Mouse (Mus musculus): ENCODE measurements around the gene Stk11ip. TPM values are rescaled to one million over a fixed set of nuclear protein-coding genes. Genes with fewer than 3 reads are reported as not detected.

Gene Stk11ip
- total and polyA plus RNA-seq, 3 experiments, result 16.0 to 36.9 (median 17.3) TPM

DNA sequence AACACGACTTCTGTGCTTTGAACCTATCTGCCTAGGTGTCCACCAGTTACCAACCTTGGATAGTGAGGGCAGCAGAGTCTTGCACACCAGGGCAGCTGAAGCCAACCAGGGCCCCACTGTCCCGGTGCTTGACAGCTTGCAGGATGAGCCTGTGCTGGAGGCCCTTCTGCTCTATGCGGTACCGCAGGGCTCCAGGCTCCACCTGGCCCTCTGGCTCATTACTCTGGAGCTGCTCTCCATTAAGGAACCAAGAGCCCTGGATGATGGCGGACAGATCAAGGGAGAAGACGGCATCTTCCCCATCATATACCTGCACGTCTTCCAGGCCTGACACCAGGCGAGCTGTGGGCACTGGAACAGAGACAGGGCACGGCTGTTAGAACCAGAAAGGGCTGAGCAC is 19.4 kb upstream of the Stk11ip start:
- no peak overlapping the region for H3K4me2 ChIP-seq (ENCODE audit: insufficient read depth, low read depth, poor library complexity, severe bottlenecking)

DNA sequence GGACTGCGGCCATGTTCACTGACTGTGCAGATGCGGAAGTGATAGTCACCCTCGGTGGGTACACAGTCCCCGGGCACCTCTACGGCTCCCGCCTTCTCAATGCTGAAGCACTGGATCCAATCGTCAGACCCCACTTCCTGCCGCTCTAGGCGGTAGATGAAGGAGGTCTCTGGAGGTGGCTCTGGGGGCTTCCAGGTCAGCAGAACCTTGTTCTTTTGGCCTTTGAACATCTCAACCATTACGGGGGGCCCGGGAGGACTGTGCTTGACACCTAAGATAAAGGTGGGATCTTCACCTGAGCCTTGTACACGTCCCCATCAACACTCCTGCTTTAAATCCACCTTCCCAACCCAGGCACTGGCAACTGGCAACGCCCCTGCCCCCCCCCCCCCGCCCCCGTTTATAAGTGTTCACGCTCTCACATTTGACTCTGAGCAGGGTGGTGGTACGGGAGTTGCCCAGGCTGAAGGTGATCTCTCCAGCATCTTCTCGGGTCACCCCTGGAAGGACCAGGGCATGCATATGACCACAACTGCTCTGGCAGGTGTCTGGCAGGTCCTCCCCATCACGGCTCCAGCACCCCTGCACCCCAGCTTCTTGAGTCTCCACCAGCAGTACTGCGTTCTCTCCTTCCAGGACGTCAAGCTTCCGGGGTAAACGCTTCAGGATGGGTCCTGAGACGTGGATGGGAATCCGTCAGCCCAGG is 18.2 kb upstream of the Stk11ip start:
- DNase-seq (ENCODE audit: extremely low read depth), result no peak
- dilution Hi-C loops (cut with MboI; ENCODE audit: extremely low pct_ligation_motif_present, extremely low pct_unique_long_range_greater_than_20kb, low sequenced_read_pairs) (no loop called here), in situ Hi-C loops (cut with MboI; ENCODE audit: low pct_ligation_motif_present, low pct_unique_long_range_greater_than_20kb, low sequenced_read_pairs) (no loop called here)
- H3K27me3 ChIP-seq (replicated peaks), result peaks cover 23% of the 10 kb centered on the region
- H3K4me3 ChIP-seq (replicated peaks in 1 of 3; ENCODE audit: low read depth in 2 of 3, low read length in 2 of 3, poor library complexity in 1 of 3), result no peak overlapping the region
- no peak for TF ChIP-seq IRF4 (IDR thresholded peaks at IDR 0.05; ENCODE audit: low read depth, low read length)
- no peak for TF ChIP-seq UBTF (IDR thresholded peaks at IDR 0.05; ENCODE audit: low read depth, low read length)
- TF ChIP-seq MAFK (IDR thresholded peaks at IDR 0.05; ENCODE audit: insufficient replicate concordance, low read length), result no peak
- TF ChIP-seq KAT2A (IDR thresholded peaks at IDR 0.05; ENCODE audit: insufficient replicate concordance, low read length), result no peak
- no peak for TF ChIP-seq ZMIZ1 (IDR thresholded peaks at IDR 0.05; ENCODE audit: low read depth, low read length)
- TF ChIP-seq RCOR1 (conservative IDR thresholded peaks at IDR 0.05; ENCODE audit: low read depth, low read length), result no peak
- TF ChIP-seq USF2 (conservative IDR thresholded peaks at IDR 0.05; ENCODE audit: low read depth, low read length), result no peak
- TF ChIP-seq TBP (conservative IDR thresholded peaks at IDR 0.05; ENCODE audit: low read depth, low read length), result no peak
- TF ChIP-seq SIN3A (IDR thresholded peaks at IDR 0.05; ENCODE audit: low read length), result no peak
- no peak for TF ChIP-seq SMC3 (IDR thresholded peaks at IDR 0.05; ENCODE audit: low read depth, low read length)
- TF ChIP-seq E2F4 (IDR thresholded peaks at IDR 0.05; ENCODE audit: insufficient replicate concordance, low read depth, low read length), result no peak
- TF ChIP-seq ZKSCAN1 (IDR thresholded peaks at IDR 0.05; ENCODE audit: borderline replicate concordance, low read depth, low read length), result no peak
- TF ChIP-seq JUND (conservative IDR thresholded peaks at IDR 0.05; ENCODE audit: low read depth, low read length), result no peak
- no peak for TF ChIP-seq MYC (IDR thresholded peaks at IDR 0.05; ENCODE audit: low read depth, low read length)
- TF ChIP-seq ZC3H11A (IDR thresholded peaks at IDR 0.05; ENCODE audit: low read depth, low read length), result no peak
- TF ChIP-seq PAX5 (IDR thresholded peaks at IDR 0.05; ENCODE audit: low read length), result no peak
- no peak for TF ChIP-seq POLR2AphosphoS2 (IDR thresholded peaks at IDR 0.05; ENCODE audit: low read depth, low read length)
- no peak for TF ChIP-seq MXI1 (IDR thresholded peaks at IDR 0.05; ENCODE audit: low read depth, low read length)
- no peak for TF ChIP-seq MAZ (IDR thresholded peaks at IDR 0.05; ENCODE audit: low read depth, low read length)
- TF ChIP-seq NELFE (IDR thresholded peaks at IDR 0.05; ENCODE audit: low read depth, low read length), result no peak
- H3K79me2 ChIP-seq (replicated peaks; ENCODE audit: control insufficient read depth, extremely low read depth, insufficient read depth, poor library complexity, severe bottlenecking), result no peaks in the 10 kb centered on the region
- no peaks in the 10 kb centered on the region for H3K36me3 ChIP-seq (replicated peaks in 1 of 2; ENCODE audit: control insufficient read depth in 1 of 2, insufficient read depth in 1 of 2, low read length in 1 of 2)
- H3K9ac ChIP-seq (ENCODE audit: insufficient read depth, low read depth), result no peak overlapping the region
- H3K4me1 ChIP-seq (ENCODE audit: control insufficient read depth in 1 of 2, insufficient read depth in 2 of 2), result peaks cover 6 to 19% of the 10 kb centered on the region in 2 experiments
- H3K9me3 ChIP-seq (replicated peaks; ENCODE audit: low read length), result peaks cover 13% of the 10 kb centered on the region
- no peak overlapping the region for H3K27ac ChIP-seq (ENCODE audit: insufficient read depth, low read depth)
- no peak overlapping the region for H3K4me2 ChIP-seq (ENCODE audit: insufficient read depth, low read depth, poor library complexity, severe bottlenecking)

More for the DNA sequence above, 19.4 kb upstream of the Stk11ip start:
- Histone ChIP-seq H3K9me3 (replicated peaks; ENCODE audit: low read length) (peaks cover 13% of the 10 kb centered on the region), H3K4me1 (ENCODE audit: control insufficient read depth in 1 of 2, insufficient read depth in 2 of 2) (peaks cover 6 to 20% of the 10 kb centered on the region in 2 experiments), H3K36me3 (replicated peaks in 1 of 2; ENCODE audit: control insufficient read depth in 1 of 2, insufficient read depth in 1 of 2, low read length in 1 of 2) (no peaks in the 10 kb centered on the region), H3K9ac (ENCODE audit: insufficient read depth, low read depth) (no peak overlapping the region), H3K27me3 (replicated peaks) (peaks cover 15% of the 10 kb centered on the region), H3K4me3 (replicated peaks in 1 of 3; ENCODE audit: low read depth in 2 of 3, low read length in 2 of 3, poor library complexity in 1 of 3) (no peak overlapping the region), H3K27ac (ENCODE audit: insufficient read depth, low read depth) (no peak overlapping the region), H3K79me2 (replicated peaks; ENCODE audit: control insufficient read depth, extremely low read depth, insufficient read depth, poor library complexity, severe bottlenecking) (no peaks in the 10 kb centered on the region)
- DNase-seq (ENCODE audit: extremely low read depth), result no peak
- in situ Hi-C loops (cut with MboI; ENCODE audit: low pct_ligation_motif_present, low pct_unique_long_range_greater_than_20kb, low sequenced_read_pairs) (no loop called here), dilution Hi-C loops (cut with MboI; ENCODE audit: extremely low pct_ligation_motif_present, extremely low pct_unique_long_range_greater_than_20kb, low sequenced_read_pairs) (no loop called here)
- TF ChIP-seq IRF4 (IDR thresholded peaks at IDR 0.05; ENCODE audit: low read depth, low read length) (no peak), GABPA (IDR thresholded peaks at IDR 0.05; ENCODE audit: insufficient replicate concordance, low read depth, low read length) (no peak), NELFE (IDR thresholded peaks at IDR 0.05; ENCODE audit: low read depth, low read length) (no peak), KAT2A (IDR thresholded peaks at IDR 0.05; ENCODE audit: insufficient replicate concordance, low read length) (no peak), USF2 (conservative IDR thresholded peaks at IDR 0.05; ENCODE audit: low read depth, low read length) (no peak), ZMIZ1 (IDR thresholded peaks at IDR 0.05; ENCODE audit: low read depth, low read length) (no peak), ETS1 (conservative IDR thresholded peaks at IDR 0.05; ENCODE audit: low read depth, low read length) (no peak), NRF1 (IDR thresholded peaks at IDR 0.05; ENCODE audit: low read depth, low read length) (no peak), HCFC1 (IDR thresholded peaks at IDR 0.05; ENCODE audit: low read depth, low read length) (no peak), SMC3 (IDR thresholded peaks at IDR 0.05; ENCODE audit: low read depth, low read length) (no peak), SIN3A (IDR thresholded peaks at IDR 0.05; ENCODE audit: low read length) (no peak), JUND (conservative IDR thresholded peaks at IDR 0.05; ENCODE audit: low read depth, low read length) (no peak)
